Mouse (Mus musculus) kidney, embryonic 15.5 days (tissue): ENCODE measurements around the gene Dctd. TPM values are rescaled to one million over a fixed set of nuclear protein-coding genes. Genes with fewer than 3 reads are reported as not detected.

Source experiments
- ATAC-seq: fragments of 200-750 bp; cut with Nextera tagmentation; replicated peaks from 2 replicates; pipeline ENCODE4 v1.8.0; 2017; ENCODE audit warnings: moderate TSS enrichment; ENCODE audit not compliant: low FRiP score
- H3K27ac ChIP-seq: fragments of 300-500 bp; sonication (generic); 2 replicates; pipeline ENCODE4 v1.5.1; 2015; ENCODE audit warnings: mild to moderate bottlenecking, inconsistent platforms
- H3K27me3 ChIP-seq: fragments of 300-500 bp; sonication (generic); 2 replicates; pipeline ENCODE4 v1.6.1; 2015; ENCODE audit warnings: inconsistent platforms
- H3K36me3 ChIP-seq: fragments of 300-500 bp; sonication (generic); 2 replicates; pipeline ENCODE4 v1.6.1; 2015; ENCODE audit warnings: inconsistent platforms
- H3K4me1 ChIP-seq: fragments of 300-500 bp; sonication (generic); 2 replicates; pipeline ENCODE4 v1.6.1; 2015; ENCODE audit warnings: inconsistent platforms
- H3K4me2 ChIP-seq: fragments of 300-500 bp; sonication (generic); 2 replicates; pipeline ENCODE4 v1.6.1; 2015; ENCODE audit warnings: moderate library complexity, mild to moderate bottlenecking, inconsistent platforms
- H3K4me3 ChIP-seq: fragments of 300-500 bp; sonication (generic); replicated peaks from 2 replicates; pipeline ENCODE4 v1.5.1; 2015; ENCODE audit warnings: mild to moderate bottlenecking, inconsistent platforms
- H3K9ac ChIP-seq: fragments of 300-500 bp; sonication (generic); 2 replicates; pipeline ENCODE4 v1.6.1; 2015; ENCODE audit warnings: mild to moderate bottlenecking, inconsistent platforms
- H3K9me3 ChIP-seq: fragments of 300-500 bp; sonication (generic); replicated peaks from 2 replicates; pipeline ENCODE4 v1.6.1; 2016; ENCODE audit warnings: inconsistent platforms
- WGBS: fragments of 180-500 bp; shearing (Covaris S2); methylation state at CpG from one replicate; pipeline ENCODE4 v1.1.7; 2015; ENCODE audit warnings: mixed read lengths; 5-methylcytosine and 5-hydroxymethylcytosine counted together
- polyA plus RNA-seq: library from polyadenylated mRNA; unstranded; fragments of >200 nt; fragmentation: Nextera tagmentation; extraction: Ambion mirVana; gene quantifications from 2 replicates; pipeline ENCODE4 v1.2.1, GENCODE M21; 2015

The Dctd gene
- polyA plus RNA-seq, 1 experiment from 2014 or later, result 36.7 TPM

DNA sequence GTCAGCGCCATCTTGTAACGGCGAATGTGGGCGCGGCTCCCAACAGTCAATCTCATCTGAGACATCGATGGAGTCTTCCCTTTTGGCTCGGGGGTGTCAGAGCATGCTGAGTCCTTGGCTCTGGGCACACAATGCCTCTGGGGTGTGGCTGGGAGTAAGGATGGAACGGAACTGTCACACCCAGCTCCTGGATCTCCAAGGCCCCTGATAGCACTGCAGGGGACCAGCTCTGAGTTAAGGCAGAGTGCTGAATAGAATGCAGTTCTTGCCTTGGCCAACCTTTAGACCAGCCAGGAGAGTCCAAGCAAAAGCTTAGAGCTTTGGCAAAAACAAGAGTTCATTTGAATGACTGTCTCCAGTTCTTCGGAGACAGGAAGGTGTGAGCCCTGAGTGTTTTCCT, 97.1 kb downstream of the Dctd start:
- Histone ChIP-seq H3K4me1 (no peaks in the 10 kb centered on the region), H3K27ac (no peak overlapping the region), H3K9ac (no peak overlapping the region), H3K9me3 (no peaks in the 10 kb centered on the region), H3K36me3 (no peaks in the 10 kb centered on the region), H3K27me3 (no peaks in the 10 kb centered on the region), H3K4me2 (no peak overlapping the region), H3K4me3 (no peak overlapping the region)
- ATAC-seq, result no peak
- WGBS, result 93% methylated on average over 9 of the region's 9 CpGs

- no peaks in the 10 kb centered on the region for H3K4me1 ChIP-seq
- WGBS, result 94% methylated on average over 9 of the region's 9 CpGs
- no peaks in the 10 kb centered on the region for H3K36me3 ChIP-seq
- ATAC-seq, result no peak
- H3K4me2 ChIP-seq, result no peak overlapping the region
- H3K27me3 ChIP-seq, result no peaks in the 10 kb centered on the region
- no peak overlapping the region for H3K4me3 ChIP-seq
- H3K9me3 ChIP-seq, result no peaks in the 10 kb centered on the region
- no peak overlapping the region for H3K9ac ChIP-seq
- H3K27ac ChIP-seq, result no peak overlapping the region
Measured at GRCm38 (mm10) chr8:48199171-48199570, 100.3 kb downstream of the Dctd start.

GRCm38 (mm10) chr8:48202632-48203031, 103.7 kb downstream of the Dctd start:
- 74% methylated on average over 3 of the region's 3 CpGs for WGBS
- Histone ChIP-seq H3K27ac (no peak overlapping the region), H3K9ac (no peak overlapping the region), H3K36me3 (no peaks in the 10 kb centered on the region), H3K4me2 (no peak overlapping the region), H3K27me3 (no peaks in the 10 kb centered on the region), H3K9me3 (no peaks in the 10 kb centered on the region), H3K4me1 (no peaks in the 10 kb centered on the region), H3K4me3 (no peak overlapping the region)
- no peak for ATAC-seq

Other genes with a start within 250 kb of the Dctd start
- 16.3 and 18.0 TPM in 2 replicates for gene Wwc2, start 108.2 kb upstream of the Dctd start, polyA plus RNA-seq